Mouse (Mus musculus): Measurements from ENCODE around the gene Kncn.

Gene Kncn

GRCm38 (mm10) chr4:115936646-115937045, 52.4 kb downstream of the Kncn start:
- no peak for DNase-seq (ENCODE audit: low spot score in 2 of 2)

- DNase-seq (ENCODE audit: low spot score in 2 of 2): no peak
Measured at GRCm38 (mm10) chr4:115937061-115937976, 53.1 kb downstream of the Kncn start.

GRCm38 (mm10) chr4:115938276-115939160, 54.3 kb downstream of the Kncn start:
- DNase-seq (ENCODE audit: low spot score in 2 of 2): peak; percentile 38 to 39
